Mouse (Mus musculus) brain, embryonic 18.5 days (tissue): ENCODE data around the gene Fbp1.
"Not testable (repeated sequence)": the region's sequence is repeated elsewhere in the genome, so short reads cannot be mapped to it uniquely, and the experiment has no call there.

Experiments used
- DNase-seq: peaks from one replicate; pipeline ENCODE4 v3.0.0-alpha.2; 2012; ENCODE audit warnings: low read depth, low spot score

The Fbp1 gene

GRCm38 (mm10) chr13:62884536-62884935 lies 3.5 kb downstream of the Fbp1 start:
- DNase-seq = no peak

GRCm38 (mm10) chr13:62883925-62884324 lies 4.2 kb downstream of the Fbp1 start:
- no peak for DNase-seq

GRCm38 (mm10) chr13:62883436-62883835 lies 4.6 kb downstream of the Fbp1 start:
- DNase-seq = no peak

- DNase-seq = no peak
These were observed 5.2 kb downstream of the Fbp1 start for GRCm38 (mm10) chr13:62882856-62883255.

- DNase-seq = no peak
These were observed 6.7 kb downstream of the Fbp1 start for GRCm38 (mm10) chr13:62881336-62881735.

GRCm38 (mm10) chr13:62879831-62880615 lies 8.1 kb downstream of the Fbp1 start:
- no peak for DNase-seq

- DNase-seq = no peak
These were observed 8.7 kb downstream of the Fbp1 start for GRCm38 (mm10) chr13:62879411-62879810.

GRCm38 (mm10) chr13:62877247-62877646 lies 10.8 kb downstream of the Fbp1 start:
- no peak for DNase-seq

- no peak for DNase-seq
These were observed 12.0 kb downstream of the Fbp1 start for GRCm38 (mm10) chr13:62876111-62876510.

- DNase-seq = no peak
These were observed 15.8 kb downstream of the Fbp1 start for GRCm38 (mm10) chr13:62872252-62872651.

GRCm38 (mm10) chr13:62870605-62871004 lies 17.5 kb downstream of the Fbp1 start:
- no peak for DNase-seq

- DNase-seq = no peak
These were observed 21.3 kb downstream of the Fbp1 start for GRCm38 (mm10) chr13:62866817-62867216.

GRCm38 (mm10) chr13:62865651-62866315 lies 22.3 kb downstream of the Fbp1 start:
- no peak for DNase-seq

GRCm38 (mm10) chr13:62863771-62864170 lies 24.3 kb downstream of the Fbp1 start:
- DNase-seq = no peak

GRCm38 (mm10) chr13:62862875-62863274 lies 25.2 kb downstream of the Fbp1 start:
- no peak for DNase-seq

- DNase-seq = no peak
These were observed 28.0 kb downstream of the Fbp1 start for GRCm38 (mm10) chr13:62860068-62860467.

- not testable (repeated sequence) for DNase-seq
These were observed 28.8 kb downstream of the Fbp1 start for GRCm38 (mm10) chr13:62859251-62859650.

- no peak for DNase-seq
These were observed 29.9 kb downstream of the Fbp1 start, which contains the start of gene Fbp2 for GRCm38 (mm10) chr13:62857941-62858915. Fbp2 (minus strand) TSS chr13:62858422.

- DNase-seq = no peak
These were observed 31.2 kb downstream of the Fbp1 start for GRCm38 (mm10) chr13:62856850-62857249.

- peak; percentile 74 for DNase-seq
These were observed 31.8 kb downstream of the Fbp1 start for GRCm38 (mm10) chr13:62856305-62856675.

GRCm38 (mm10) chr13:62855396-62856304 lies 32.4 kb downstream of the Fbp1 start:
- DNase-seq = no peak
